Mouse (Mus musculus): ENCODE measurements at regions not wholly inside any gene's neighbourhood (a gene's known extent, or its start where the extent isn't known, plus 50 kb on each side); places are given as distances from the start of the nearest gene placed in this dataset.
"Not testable (repeated sequence)": the region's sequence is repeated elsewhere in the genome, so short reads cannot be mapped to it uniquely, and the experiment has no call there.

GRCm38 (mm10) chr17:15620746-15621694, 56.9 kb upstream of the Prdm9 start:
- Histone ChIP-seq H3K4me1 (replicated peaks) (0 out of 2 replicates have a peak, but pooled peaks cover 7% of the 10 kb centered on the region), H3K4me3 (replicated peaks) (no peak overlapping the region), H3K36me3 (replicated peaks) (no peaks in the 10 kb centered on the region), H3K9ac (no peak overlapping the region), H3K27me3 (no peaks in the 10 kb centered on the region), H3K9me3 (replicated peaks) (no peaks in the 10 kb centered on the region), H3K27ac (replicated peaks) (no peak overlapping the region), H3K4me2 (no peak overlapping the region)
- WGBS (ENCODE audit: insufficient replicate concordance): 35% methylated on average over 7 of the region's 7 CpGs
- ATAC-seq (ENCODE audit: insufficient read depth): no peak

GRCm38 (mm10) chr17:15622913-15623312, 58.8 kb upstream of the Prdm9 start:
- Histone ChIP-seq H3K9me3 (replicated peaks) (no peaks in the 10 kb centered on the region), H3K4me2 (no peak overlapping the region), H3K27ac (replicated peaks) (no peak overlapping the region), H3K36me3 (replicated peaks) (no peaks in the 10 kb centered on the region), H3K4me1 (replicated peaks) (0 out of 2 replicates have a peak, but pooled peaks cover 7% of the 10 kb centered on the region), H3K9ac (no peak overlapping the region), H3K27me3 (no peaks in the 10 kb centered on the region), H3K4me3 (replicated peaks) (no peak overlapping the region)
- WGBS (ENCODE audit: insufficient replicate concordance): 8% methylated on average over 2 of the region's 2 CpGs
- no peak for ATAC-seq (ENCODE audit: insufficient read depth)

GRCm38 (mm10) chr17:15630792-15631191, 66.6 kb upstream of the Prdm9 start:
- no peak overlapping the region for H3K9ac ChIP-seq
- 66% methylated on average over 5 of the region's 5 CpGs for WGBS (ENCODE audit: insufficient replicate concordance)
- H3K4me2 ChIP-seq: peak overlapping the region; percentile 42; the same call in 1 of the 2 replicates
- H3K9me3 ChIP-seq (replicated peaks): no peaks in the 10 kb centered on the region
- H3K27me3 ChIP-seq: no peaks in the 10 kb centered on the region
- H3K4me3 ChIP-seq (replicated peaks): no peak overlapping the region
- no peak overlapping the region for H3K27ac ChIP-seq (replicated peaks)
- no peaks in the 10 kb centered on the region; the same call in 1 of the 2 replicates for H3K4me1 ChIP-seq (replicated peaks)
- H3K36me3 ChIP-seq (replicated peaks): no peaks in the 10 kb centered on the region
- no peak for ATAC-seq (ENCODE audit: insufficient read depth)

GRCm38 (mm10) chr17:15631626-15632025, 67.5 kb upstream of the Prdm9 start:
- no peak for ATAC-seq (ENCODE audit: insufficient read depth)
- no peaks in the 10 kb centered on the region for H3K36me3 ChIP-seq (replicated peaks)

GRCm38 (mm10) chr17:15632090-15632489, 67.9 kb upstream of the Prdm9 start:
- peak overlapping the region; percentile 42 for H3K4me2 ChIP-seq
- no peak for ATAC-seq (ENCODE audit: insufficient read depth)
- WGBS (ENCODE audit: insufficient replicate concordance): 24% methylated on average over 1 of the region's 1 CpGs

More at GRCm38 (mm10) chr17:15631626-15632025, 67.5 kb upstream of the Prdm9 start:
- peak overlapping the region; percentile 42 for H3K4me2 ChIP-seq
- WGBS (ENCODE audit: insufficient replicate concordance): 12% methylated on average over 11 of the region's 11 CpGs
- no peaks in the 10 kb centered on the region; the same call in 1 of the 2 replicates for H3K4me1 ChIP-seq (replicated peaks)
- H3K9ac ChIP-seq: no peak overlapping the region
- H3K27ac ChIP-seq (replicated peaks): no peak overlapping the region
- no peaks in the 10 kb centered on the region for H3K27me3 ChIP-seq
- H3K4me3 ChIP-seq (replicated peaks): peak overlapping the region; percentile 24
- H3K9me3 ChIP-seq (replicated peaks): no peaks in the 10 kb centered on the region

GRCm38 (mm10) chr17:15639111-15639865, 65.5 kb upstream of the Chd1 start:
- H3K36me3 ChIP-seq (replicated peaks); H3K4me3 ChIP-seq (replicated peaks); ATAC-seq (ENCODE audit: insufficient read depth); H3K9me3 ChIP-seq (replicated peaks); H3K27ac ChIP-seq (replicated peaks); H3K4me2 ChIP-seq; H3K9ac ChIP-seq; H3K4me1 ChIP-seq (replicated peaks); H3K27me3 ChIP-seq: not testable (repeated sequence)
- WGBS (ENCODE audit: insufficient replicate concordance): 73% methylated on average over 12 of the region's 12 CpGs

More at GRCm38 (mm10) chr17:15632090-15632489, 67.9 kb upstream of the Prdm9 start:
- H3K27ac ChIP-seq (replicated peaks): no peak overlapping the region
- no peaks in the 10 kb centered on the region for H3K27me3 ChIP-seq
- peak overlapping the region; percentile 24; the same call in 1 of the 2 replicates for H3K4me3 ChIP-seq (replicated peaks)
- H3K36me3 ChIP-seq (replicated peaks): no peaks in the 10 kb centered on the region
- no peak overlapping the region for H3K9ac ChIP-seq
- H3K9me3 ChIP-seq (replicated peaks): no peaks in the 10 kb centered on the region
- no peaks in the 10 kb centered on the region; the same call in 1 of the 2 replicates for H3K4me1 ChIP-seq (replicated peaks)

GRCm38 (mm10) chr17:15640776-15641175, 64.0 kb upstream of the Chd1 start:
- no peak overlapping the region for H3K9ac ChIP-seq
- no peaks in the 10 kb centered on the region for H3K4me1 ChIP-seq (replicated peaks)
- no peaks in the 10 kb centered on the region for H3K27me3 ChIP-seq
- no peak overlapping the region for H3K27ac ChIP-seq (replicated peaks)
- no peak overlapping the region for H3K4me2 ChIP-seq
- H3K4me3 ChIP-seq (replicated peaks): no peak overlapping the region
- no peaks in the 10 kb centered on the region for H3K36me3 ChIP-seq (replicated peaks)
- WGBS (ENCODE audit: insufficient replicate concordance): 50% methylated on average over 3 of the region's 3 CpGs
- no peaks in the 10 kb centered on the region for H3K9me3 ChIP-seq (replicated peaks)
- ATAC-seq (ENCODE audit: insufficient read depth): no peak

GRCm38 (mm10) chr17:15641764-15642163, 63.0 kb upstream of the Chd1 start:
- no peak overlapping the region for H3K9ac ChIP-seq
- H3K36me3 ChIP-seq (replicated peaks): no peaks in the 10 kb centered on the region
- H3K4me1 ChIP-seq (replicated peaks): no peaks in the 10 kb centered on the region
- no peak for ATAC-seq (ENCODE audit: insufficient read depth)
- no peaks in the 10 kb centered on the region for H3K9me3 ChIP-seq (replicated peaks)
- H3K4me2 ChIP-seq: no peak overlapping the region
- WGBS (ENCODE audit: insufficient replicate concordance): 58% methylated on average over 3 of the region's 3 CpGs
- H3K27me3 ChIP-seq: no peaks in the 10 kb centered on the region
- no peak overlapping the region for H3K4me3 ChIP-seq (replicated peaks)
- H3K27ac ChIP-seq (replicated peaks): no peak overlapping the region

- Histone ChIP-seq H3K27ac (replicated peaks) (no peak overlapping the region), H3K9ac (no peak overlapping the region), H3K4me1 (replicated peaks) (no peaks in the 10 kb centered on the region), H3K9me3 (replicated peaks) (no peaks in the 10 kb centered on the region), H3K27me3 (no peaks in the 10 kb centered on the region), H3K36me3 (replicated peaks) (no peaks in the 10 kb centered on the region), H3K4me3 (replicated peaks) (no peak overlapping the region), H3K4me2 (no peak overlapping the region)
- no peak for ATAC-seq (ENCODE audit: insufficient read depth)
- WGBS (ENCODE audit: insufficient replicate concordance): 38% methylated on average over 1 of the region's 1 CpGs
Observed at GRCm38 (mm10) chr17:15646768-15647167, 58.0 kb upstream of the Chd1 start.

GRCm38 (mm10) chr17:15650089-15650742, 54.6 kb upstream of the Chd1 start:
- no peaks in the 10 kb centered on the region for H3K9me3 ChIP-seq (replicated peaks)
- no peak overlapping the region for H3K4me2 ChIP-seq
- 46% methylated on average over 8 of the region's 8 CpGs for WGBS (ENCODE audit: insufficient replicate concordance)
- H3K4me3 ChIP-seq (replicated peaks): no peak overlapping the region
- no peak overlapping the region for H3K9ac ChIP-seq
- no peaks in the 10 kb centered on the region for H3K4me1 ChIP-seq (replicated peaks)
- ATAC-seq (ENCODE audit: insufficient read depth): no peak
- H3K36me3 ChIP-seq (replicated peaks): no peaks in the 10 kb centered on the region
- H3K27me3 ChIP-seq: no peaks in the 10 kb centered on the region
- H3K27ac ChIP-seq (replicated peaks): no peak overlapping the region

- Histone ChIP-seq H3K36me3 (replicated peaks) (no peaks in the 10 kb centered on the region), H3K27ac (replicated peaks) (no peak overlapping the region), H3K4me2 (no peak overlapping the region), H3K9me3 (replicated peaks) (no peaks in the 10 kb centered on the region), H3K4me3 (replicated peaks) (no peak overlapping the region), H3K9ac (no peak overlapping the region), H3K4me1 (replicated peaks) (no peaks in the 10 kb centered on the region), H3K27me3 (no peaks in the 10 kb centered on the region)
- ATAC-seq (ENCODE audit: insufficient read depth): no peak
- 37% methylated on average over 3 of the region's 3 CpGs for WGBS (ENCODE audit: insufficient replicate concordance)
Observed at GRCm38 (mm10) chr17:15651869-15652268, 52.9 kb upstream of the Chd1 start.
